Mouse (Mus musculus) E14TG2a.4 (cell line): ENCODE data around the gene Slc26a8.

Source experiments
- CTCF ChIP-seq: conservative IDR thresholded peaks from 2 replicates; pipeline ENCODE4 v1.5.1; 2014; ENCODE audit warnings: low read length
- POU5F1 ChIP-seq: IDR thresholded peaks from 2 replicates; pipeline ENCODE4 v1.6.1; 2014; ENCODE audit warnings: low read length, borderline replicate concordance

DNA sequence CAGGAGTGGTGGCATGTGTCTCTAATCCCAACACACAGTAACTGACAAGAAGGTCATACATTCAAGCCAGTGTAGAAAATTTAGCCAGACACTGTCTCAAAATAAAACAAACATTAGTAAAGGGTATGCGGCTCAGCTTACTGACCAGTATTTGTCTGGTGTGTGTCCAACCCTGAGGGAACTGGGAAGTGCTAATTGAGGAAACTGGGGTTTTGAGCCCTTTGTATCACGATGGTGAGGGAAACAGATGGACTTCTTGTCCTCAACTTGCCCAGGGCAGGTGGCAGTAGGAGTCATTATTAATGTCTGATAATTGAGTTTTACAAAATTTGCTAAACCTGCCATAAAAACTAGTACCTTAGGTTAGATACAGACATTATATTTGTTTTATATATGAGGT, 19.0 kb upstream of the Slc26a8 start:
- no peak for TF ChIP-seq CTCF
- TF ChIP-seq POU5F1 = no peak
